Mouse (Mus musculus) activated CD4-positive, CD25-positive, alpha-beta regulatory T cell (primary cell): Measurements from ENCODE around the gene Ppfia2. TPM values are rescaled to one million over a fixed set of nuclear protein-coding genes. Genes with fewer than 3 reads are reported as not detected.

Experiments used
- polyA plus RNA-seq, 2 experiments: library from polyadenylated mRNA; unstranded; fragments of 100-300 nt; shearing (Covaris generic); gene quantifications; one replicate each; pipeline ENCODE4 v1.2.1; 2017

Ppfia2 gene
- polyA plus RNA-seq = under 1 TPM; 0.21 to 0.32 TPM

GRCm38 (mm10) chr10:106469855-106470532 is at the start of gene Ppfia2:
TSS of gene Ppfia2 (plus strand) at chr10:106470339.

